Mouse (Mus musculus) CH12.LX (cell line): ENCODE data around the gene Kank4. TPM values are rescaled to one million over a fixed set of nuclear protein-coding genes. Genes with fewer than 3 reads are reported as not detected.

Experiments
- DNase-seq: peaks from one replicate; pipeline ENCODE4 v3.0.0-alpha.2; 2013; ENCODE audit errors: extremely low read depth
- H3K27ac ChIP-seq: 2 replicates; pipeline ENCODE4 v1.5.1; 2012; ENCODE audit warnings: low read depth, mild to moderate bottlenecking, control low read depth, moderate library complexity; ENCODE audit not compliant: insufficient read depth
- H3K27me3 ChIP-seq: replicated peaks from 2 replicates; pipeline ENCODE3; 2012; ENCODE audit warnings: inconsistent platforms
- H3K36me3 ChIP-seq, 2 experiments: replicated peaks in 1 of 2; 2 replicates each; pipeline versions ENCODE3 to v1.6.1; 2012; ENCODE audit warnings: inconsistent platforms in 1 of 2, low read length in 1 of 2, mild to moderate bottlenecking in 1 of 2, mixed read lengths in 1 of 2, moderate library complexity in 1 of 2; ENCODE audit not compliant: control insufficient read depth in 1 of 2, insufficient read depth in 1 of 2
- H3K4me1 ChIP-seq, 2 experiments: 2 replicates each; pipeline ENCODE4 v1.6.1; 2012; ENCODE audit warnings: inconsistent platforms in 1 of 2, moderate library complexity in 1 of 2; ENCODE audit not compliant: insufficient read depth in 2 of 2, control insufficient read depth in 1 of 2
- H3K4me2 ChIP-seq: 2 replicates; pipeline ENCODE4 v1.6.1; 2012; ENCODE audit warnings: low read depth, mild to moderate bottlenecking, control low read depth; ENCODE audit not compliant: poor library complexity, insufficient read depth, severe bottlenecking
- H3K4me3 ChIP-seq, 3 experiments: fragments of 150-350 bp in 1 of 3; sonication (generic) in 1 of 3; replicated peaks in 1 of 3; 2 replicates each; pipeline versions ENCODE3 to v1.5.1; 2011 to 2012; ENCODE audit warnings: low read depth in 2 of 3, low read length in 2 of 3, mild to moderate bottlenecking in 2 of 3, moderate library complexity in 2 of 3, control low read depth in 1 of 3, improper control_type of control experiment in 1 of 3, inconsistent platforms in 1 of 3, mixed read lengths in 1 of 3; ENCODE audit not compliant: poor library complexity in 1 of 3
- H3K79me2 ChIP-seq: replicated peaks from 2 replicates; pipeline ENCODE4 v1.6.1; 2012; ENCODE audit warnings: mild to moderate bottlenecking, moderate library complexity; ENCODE audit not compliant: control insufficient read depth, poor library complexity, insufficient read depth, severe bottlenecking; ENCODE audit errors: extremely low read depth
- H3K9ac ChIP-seq: 2 replicates; pipeline ENCODE4 v1.6.1; 2012; ENCODE audit warnings: low read depth, mild to moderate bottlenecking, control low read depth, moderate library complexity; ENCODE audit not compliant: insufficient read depth
- H3K9me3 ChIP-seq: replicated peaks from 2 replicates; pipeline ENCODE3; 2012; ENCODE audit warnings: low read length, inconsistent platforms, mixed read lengths
- CHD1 ChIP-seq: IDR thresholded peaks from 2 replicates; pipeline ENCODE4 v1.6.1; 2012; ENCODE audit warnings: low read depth, low read length, improper control_type of control experiment, inconsistent platforms
- CTCF ChIP-seq, 2 experiments: IDR thresholded peaks in 1 of 2; conservative IDR thresholded peaks in 1 of 2; 2 replicates each; pipeline ENCODE4 v1.5.1; 2011 to 2012; ENCODE audit warnings: low read depth in 2 of 2, low read length in 2 of 2, improper control_type of control experiment in 1 of 2, inconsistent platforms in 1 of 2, mild to moderate bottlenecking in 1 of 2, moderate library complexity in 1 of 2
- E2F4 ChIP-seq: IDR thresholded peaks from 2 replicates; pipeline ENCODE4 v1.6.1; 2011; ENCODE audit warnings: low read depth, low read length, improper control_type of control experiment; ENCODE audit not compliant: insufficient replicate concordance
- ELF1 ChIP-seq: IDR thresholded peaks from 2 replicates; pipeline ENCODE4 v1.6.1; 2014; ENCODE audit warnings: low read depth, mild to moderate bottlenecking, inconsistent platforms, low read length, improper control_type of control experiment
- EP300 ChIP-seq: IDR thresholded peaks from 2 replicates; pipeline ENCODE4 v1.6.1; 2011; ENCODE audit warnings: low read length, improper control_type of control experiment
- JUN ChIP-seq: IDR thresholded peaks from 2 replicates; pipeline ENCODE4 v1.6.1; 2011; ENCODE audit warnings: low read depth, mild to moderate bottlenecking, low read length, improper control_type of control experiment, moderate library complexity; ENCODE audit not compliant: insufficient read depth
- JUND ChIP-seq: conservative IDR thresholded peaks from 2 replicates; pipeline ENCODE4 v1.6.1; 2011; ENCODE audit warnings: low read depth, low read length, improper control_type of control experiment
- MAX ChIP-seq: IDR thresholded peaks from 2 replicates; pipeline ENCODE4 v1.6.1; 2011; ENCODE audit warnings: low read length, improper control_type of control experiment
- MAZ ChIP-seq: IDR thresholded peaks from 2 replicates; pipeline ENCODE4 v1.6.1; 2012; ENCODE audit warnings: low read depth, mild to moderate bottlenecking, inconsistent platforms, low read length, improper control_type of control experiment, moderate library complexity
- NELFE ChIP-seq: IDR thresholded peaks from 2 replicates; pipeline ENCODE4 v1.6.1; 2011; ENCODE audit warnings: low read depth, low read length, improper control_type of control experiment
- NRF1 ChIP-seq: IDR thresholded peaks from 2 replicates; pipeline ENCODE4 v1.6.1; 2014; ENCODE audit warnings: low read depth, mild to moderate bottlenecking, inconsistent platforms, low read length, improper control_type of control experiment, moderate library complexity
- RAD21 ChIP-seq: IDR thresholded peaks from 2 replicates; pipeline ENCODE4 v1.6.1; 2011; ENCODE audit warnings: low read depth, mild to moderate bottlenecking, low read length, improper control_type of control experiment, moderate library complexity
- RCOR1 ChIP-seq: conservative IDR thresholded peaks from 2 replicates; pipeline ENCODE4 v1.6.1; 2012; ENCODE audit warnings: low read depth, mild to moderate bottlenecking, inconsistent platforms, low read length, improper control_type of control experiment
- SIN3A ChIP-seq: IDR thresholded peaks from 2 replicates; pipeline ENCODE4 v1.6.1; 2012; ENCODE audit warnings: low read length, improper control_type of control experiment, inconsistent platforms
- SMC3 ChIP-seq: IDR thresholded peaks from 2 replicates; pipeline ENCODE4 v1.6.1; 2011; ENCODE audit warnings: low read depth, low read length, improper control_type of control experiment
- TBP ChIP-seq: conservative IDR thresholded peaks from 2 replicates; pipeline ENCODE4 v1.6.1; 2011; ENCODE audit warnings: low read depth, low read length, improper control_type of control experiment
- TCF12 ChIP-seq: IDR thresholded peaks from 2 replicates; pipeline ENCODE4 v1.6.1; 2014; ENCODE audit warnings: low read depth, mild to moderate bottlenecking, inconsistent platforms, low read length, improper control_type of control experiment
- UBTF ChIP-seq: IDR thresholded peaks from 2 replicates; pipeline ENCODE4 v1.6.1; 2012; ENCODE audit warnings: low read depth, mild to moderate bottlenecking, inconsistent platforms, low read length, improper control_type of control experiment, moderate library complexity
- USF1 ChIP-seq: IDR thresholded peaks from 2 replicates; pipeline ENCODE4 v1.6.1; 2014; ENCODE audit warnings: low read depth, mild to moderate bottlenecking, inconsistent platforms, low read length, improper control_type of control experiment
- ZNF384 ChIP-seq: IDR thresholded peaks from 2 replicates; pipeline ENCODE4 v1.6.1; 2012; ENCODE audit warnings: low read depth, low read length, improper control_type of control experiment, inconsistent platforms
- dilution Hi-C: fragments of 300-500 bp; cut with MboI; formaldehyde crosslinking; loops from 2 replicates; pipeline ENCODE4 v1.14.3; 2020; ENCODE audit warnings: low sequenced_read_pairs; ENCODE audit not compliant: extremely low pct_unique_long_range_greater_than_20kb, extremely low pct_ligation_motif_present
- in situ Hi-C: fragments of 300-500 bp; cut with MboI; formaldehyde crosslinking; loops from 3 replicates; pipeline ENCODE4 v1.14.3; 2019; ENCODE audit warnings: low sequenced_read_pairs, low pct_ligation_motif_present, low pct_unique_long_range_greater_than_20kb, mixed read lengths
- polyA plus RNA-seq: library from polyadenylated mRNA; unstranded; fragments of >175 nt; gene quantifications from 2 replicates; pipeline ENCODE4 v1.2.1, GENCODE M21; 2012; ENCODE audit warnings: low read depth; ENCODE audit not compliant: insufficient read length
- total RNA-seq, 2 experiments: library from RNA; depleted of rRNA; stranded (reverse); fragments of 300-350 nt in 1 of 2; fragments of >200 nt in 1 of 2; gene quantifications; 2 replicates each; pipeline ENCODE4 v1.2.3; 2012 to 2014

The Kank4 gene
- total and polyA plus RNA-seq, 3 experiments: not detected

DNA sequence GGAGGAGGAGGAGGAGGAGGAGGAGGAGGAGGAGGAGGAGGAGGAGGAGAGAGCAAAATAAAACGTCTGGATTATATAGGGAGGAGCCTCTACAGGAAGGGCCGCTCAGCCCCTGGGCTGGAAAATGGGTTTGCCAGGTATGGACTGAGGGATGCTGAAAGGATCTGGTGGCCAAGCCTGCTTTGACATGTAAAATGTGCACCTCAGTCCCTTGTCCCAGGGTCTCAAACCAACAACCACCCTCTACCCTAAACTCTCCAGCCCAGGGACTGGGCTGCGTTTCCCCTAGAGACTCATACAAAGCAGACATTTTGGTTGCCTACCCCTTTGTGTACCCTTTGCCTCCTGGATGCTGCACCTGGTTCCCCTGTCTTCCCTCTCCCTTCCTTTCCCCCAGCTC lies 47.2 kb upstream of the Kank4 start (continued):
- TF ChIP-seq NRF1: no peak
- no peak for TF ChIP-seq E2F4

GRCm38 (mm10) chr4:98864094-98864493 lies 46.8 kb upstream of the Kank4 start:
- no peak overlapping the region for H3K4me3 ChIP-seq
- no peak overlapping the region for H3K4me2 ChIP-seq
- no peak for DNase-seq
- no peaks in the 10 kb centered on the region for H3K79me2 ChIP-seq
- H3K27ac ChIP-seq: no peak overlapping the region
- TF ChIP-seq SMC3 (no peak), SIN3A (no peak), UBTF (no peak), USF1 (no peak), MAZ (no peak), EP300 (no peak), CTCF (conservative IDR thresholded peaks at IDR 0.05 in 1 of 2, IDR thresholded peaks at IDR 0.05 in 1 of 2; ENCODE audit: low read depth in 2 of 2, low read length in 2 of 2) (no peak), ZNF384 (no peak), NELFE (no peak), JUN (no peak), MAX (no peak), TBP (no peak), RCOR1 (no peak), ELF1 (no peak), CHD1 (no peak), TCF12 (no peak), RAD21 (no peak)
- in situ Hi-C loops: no loop called here
- peaks cover 63% of the 10 kb centered on the region for H3K9me3 ChIP-seq
- dilution Hi-C loops: no loop called here
- no peaks in the 10 kb centered on the region for H3K4me1 ChIP-seq
- H3K9ac ChIP-seq: no peak overlapping the region
- H3K36me3 ChIP-seq: no peaks in the 10 kb centered on the region
- H3K27me3 ChIP-seq: no peaks in the 10 kb centered on the region

DNA sequence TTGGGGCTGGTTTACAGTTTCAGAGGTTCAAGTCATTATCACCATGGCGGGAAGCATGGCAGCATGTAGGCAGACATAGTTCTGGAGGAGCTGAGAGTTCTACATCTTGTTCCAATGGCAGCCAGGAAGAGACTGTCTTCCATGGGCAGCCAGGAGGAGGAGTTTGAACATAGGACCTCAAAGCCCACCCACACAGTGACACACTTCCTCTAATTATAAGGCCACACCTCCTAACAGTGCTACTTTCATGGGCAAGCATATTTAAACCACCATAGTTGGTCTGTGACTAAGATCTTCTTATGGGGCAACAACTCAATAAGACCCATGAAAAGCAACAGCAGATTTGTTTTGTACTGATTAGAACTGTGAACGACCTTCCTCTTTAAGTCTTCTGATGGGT lies 46.1 kb upstream of the Kank4 start:
- no peak for TF ChIP-seq RAD21
- no peak for TF ChIP-seq JUND
- TF ChIP-seq SIN3A: no peak
- H3K79me2 ChIP-seq: no peaks in the 10 kb centered on the region
- dilution Hi-C loops (no loop called here), in situ Hi-C loops (no loop called here)
- DNase-seq: no peak
- H3K27me3 ChIP-seq: no peaks in the 10 kb centered on the region
- no peak overlapping the region for H3K9ac ChIP-seq
- H3K9me3 ChIP-seq: peaks cover 60% of the 10 kb centered on the region
- H3K4me2 ChIP-seq: no peak overlapping the region
- H3K4me3 ChIP-seq: no peak overlapping the region
- no peak overlapping the region for H3K27ac ChIP-seq
- no peaks in the 10 kb centered on the region for H3K36me3 ChIP-seq
- no peaks in the 10 kb centered on the region for H3K4me1 ChIP-seq
